Mouse (Mus musculus) erythroid progenitor cell, adult 5-6 weeks (primary cell): ENCODE results near the gene Efcab11. TPM values are rescaled to one million over a fixed set of nuclear protein-coding genes. Genes with fewer than 3 reads are reported as not detected.

Experiments
- total RNA-seq, 2 experiments: library from RNA; stranded (forward) in 1 of 2; stranded (reverse) in 1 of 2; fragments of 150-400 nt in 1 of 2; fragments of 186-747, 209-891 nt in 1 of 2; gene quantifications; 2 replicates each; pipeline versions ENCODE4 v1.2.3 to v1.2.4; 2015 to 2017; ENCODE audit warnings: low replicate concordance in 2 of 2

The Efcab11 gene
- total RNA-seq, 2 experiments from 2014 or later = 21.8 to 46.2 TPM

Other genes starting within 250 kb of the Efcab11 start
- gene Tdp1, start 78 bp upstream of the Efcab11 start, total RNA-seq (2015; ENCODE audit: low replicate concordance) = 28.5 and 28.9 TPM in 2 replicates
- 11.3 and 11.8 TPM in 2 replicates for gene Tdp1, start 78 bp upstream of the Efcab11 start, total RNA-seq (2017; ENCODE audit: low replicate concordance)
- gene Kcnk13, start 80.1 kb upstream of the Efcab11 start, total RNA-seq (2015; ENCODE audit: low replicate concordance) = 1.4 and 3.8 TPM in 2 replicates
- 0.51 TPM in 1 of 2 replicates, not detected in the other for gene Kcnk13, start 80.1 kb upstream of the Efcab11 start, total RNA-seq (2017; ENCODE audit: low replicate concordance)
- gene Psmc1, start 225.7 kb upstream of the Efcab11 start, total RNA-seq (2015; ENCODE audit: low replicate concordance) = 70.0 and 102 TPM in 2 replicates
- gene Psmc1, start 225.7 kb upstream of the Efcab11 start, total RNA-seq (2017; ENCODE audit: low replicate concordance) = 46.8 and 113 TPM in 2 replicates